Mouse (Mus musculus): ENCODE measurements around the gene Prdm2.

Prdm2 gene

GRCm38 (mm10) chr4:143211584-143212340 lies 1.0 kb downstream of the Prdm2 start:
- no peak for DNase-seq (ENCODE audit: low spot score)

GRCm38 (mm10) chr4:143209997-143210396 lies 2.8 kb downstream of the Prdm2 start:
- DNase-seq (ENCODE audit: low spot score): no peak

- no peak for DNase-seq (ENCODE audit: low spot score)
Measured at GRCm38 (mm10) chr4:143202653-143203052, 10.1 kb downstream of the Prdm2 start.

GRCm38 (mm10) chr4:143198371-143198770 lies 14.4 kb downstream of the Prdm2 start:
- DNase-seq (ENCODE audit: low spot score): no peak

GRCm38 (mm10) chr4:143197845-143198356 lies 14.9 kb downstream of the Prdm2 start:
- no peak for DNase-seq (ENCODE audit: low spot score)

GRCm38 (mm10) chr4:143194328-143194727 lies 18.5 kb downstream of the Prdm2 start:
- no peak for DNase-seq (ENCODE audit: low spot score)

GRCm38 (mm10) chr4:143193164-143193563 lies 19.6 kb downstream of the Prdm2 start:
- DNase-seq (ENCODE audit: low spot score): no peak

DNA sequence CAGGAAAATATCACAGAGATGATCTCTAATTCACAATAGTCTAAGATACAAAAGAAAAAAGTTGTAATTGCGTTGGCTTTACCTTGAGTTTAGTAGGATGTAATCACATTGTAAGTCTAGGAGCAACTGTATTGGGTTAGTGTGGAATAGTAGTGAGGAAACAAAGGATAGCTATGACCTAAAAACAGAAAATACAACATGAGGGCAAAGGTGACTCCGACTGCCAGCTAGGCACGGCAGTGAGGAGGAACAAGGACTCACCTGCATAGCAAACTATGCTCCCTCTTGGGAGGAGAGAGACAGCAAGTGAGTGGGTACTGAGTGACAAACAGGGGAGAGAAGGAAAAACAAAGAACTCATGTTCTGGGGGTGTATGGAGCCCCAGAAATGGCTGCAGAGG lies 21.0 kb downstream of the Prdm2 start:
- no peak for DNase-seq (ENCODE audit: low spot score)

- DNase-seq (ENCODE audit: low spot score): peak; percentile 14
Measured at GRCm38 (mm10) chr4:143190657-143191056, 22.1 kb downstream of the Prdm2 start.

GRCm38 (mm10) chr4:143188571-143189191 lies 24.1 kb downstream of the Prdm2 start:
- DNase-seq (ENCODE audit: low spot score): peak; percentile 37

- no peak for DNase-seq (ENCODE audit: low spot score)
Measured at GRCm38 (mm10) chr4:143186066-143186465, 26.7 kb downstream of the Prdm2 start.

GRCm38 (mm10) chr4:143185496-143185895 lies 27.3 kb downstream of the Prdm2 start:
- no peak for DNase-seq (ENCODE audit: low spot score)

DNA sequence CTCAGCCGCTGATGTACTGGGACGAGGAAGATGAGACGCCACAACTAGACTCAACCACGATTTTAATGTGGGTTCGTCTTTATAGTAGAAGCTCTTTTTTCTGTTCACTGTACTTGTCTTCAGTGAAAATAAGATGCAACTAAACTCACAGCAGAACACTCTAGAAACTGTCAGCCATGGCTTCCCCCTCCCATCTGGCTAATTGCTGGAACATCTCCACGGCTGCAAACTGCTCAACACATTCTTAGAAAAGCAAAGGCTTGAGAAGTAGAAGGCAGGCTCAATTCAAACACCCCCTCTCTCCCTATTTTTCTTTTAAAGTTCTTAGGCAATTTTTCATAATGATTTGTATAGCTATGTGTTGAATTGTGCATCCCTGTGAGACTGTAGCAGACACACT lies 29.7 kb downstream of the Prdm2 start:
- no peak for DNase-seq (ENCODE audit: low spot score)

DNA sequence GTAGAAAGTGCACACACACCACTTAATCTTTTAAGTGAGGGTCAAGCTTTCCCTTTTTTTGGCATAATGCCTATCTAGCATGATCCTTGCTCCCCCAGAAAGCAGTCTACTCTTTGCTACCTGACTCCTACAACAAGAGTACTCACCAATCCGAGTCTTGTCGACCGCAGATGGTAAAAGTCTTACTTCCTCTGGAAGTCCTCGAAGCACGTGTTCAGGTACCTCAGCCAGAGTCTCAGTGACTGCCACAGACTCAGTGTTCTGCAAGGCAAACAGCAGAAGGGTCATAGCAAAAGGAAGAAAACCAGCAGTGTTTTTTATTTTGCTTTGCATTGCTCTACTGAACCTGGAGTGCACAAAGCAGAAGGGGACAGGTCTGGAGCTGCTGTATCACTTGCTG lies 32.1 kb downstream of the Prdm2 start:
- DNase-seq (ENCODE audit: low spot score): no peak

DNA sequence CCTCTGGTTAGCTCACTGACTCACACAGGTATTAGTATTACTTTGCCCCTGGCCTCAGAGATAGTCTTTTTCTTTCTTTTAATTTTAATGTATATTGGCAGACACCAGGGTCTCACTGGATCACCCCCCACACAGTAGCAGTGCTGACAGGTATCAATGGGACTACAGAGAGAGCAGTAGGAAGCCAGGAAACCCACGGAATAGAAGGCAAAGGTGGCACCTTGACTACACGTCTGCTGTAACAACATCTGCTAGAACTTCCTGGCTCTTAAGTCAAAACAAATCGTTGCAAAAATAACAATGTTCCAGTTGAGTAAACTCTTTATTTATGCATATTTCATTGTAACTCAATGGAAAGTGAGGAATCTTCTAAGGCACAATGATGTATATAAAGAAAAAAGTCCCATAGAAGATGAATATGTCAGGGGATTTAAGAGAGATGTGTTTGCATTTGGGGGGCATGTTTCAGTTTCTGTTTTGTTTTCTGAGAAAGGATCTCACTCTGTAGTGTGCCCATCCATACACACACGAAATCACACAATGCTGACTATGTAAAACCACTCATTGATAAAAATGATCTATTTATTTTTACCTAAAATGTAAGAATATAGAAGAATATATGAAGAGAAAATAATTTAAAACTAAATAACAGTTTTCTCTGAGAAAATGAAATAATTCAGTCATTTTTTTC lies 41.0 kb downstream of the Prdm2 start:
- DNase-seq (ENCODE audit: low spot score): no peak

DNA sequence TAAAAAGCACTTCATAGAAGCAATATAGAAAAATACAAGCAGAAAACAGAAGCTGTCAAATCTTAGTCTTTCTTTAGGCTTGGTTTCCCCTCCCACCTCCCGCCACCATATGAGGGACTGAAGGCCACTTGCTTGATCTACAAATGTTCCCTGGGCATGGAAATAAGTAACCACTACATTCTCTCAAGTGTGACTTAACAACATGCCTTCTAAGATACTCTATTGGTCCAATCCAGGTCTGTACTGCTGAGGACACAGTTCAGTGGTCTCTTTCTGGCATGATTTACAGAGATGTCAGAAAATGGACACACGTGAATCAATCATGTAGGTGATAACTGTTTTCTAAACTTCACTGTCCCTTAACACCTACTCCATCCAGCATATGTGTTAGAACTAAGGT lies 42.5 kb downstream of the Prdm2 start:
- no peak for DNase-seq (ENCODE audit: low spot score)

DNA sequence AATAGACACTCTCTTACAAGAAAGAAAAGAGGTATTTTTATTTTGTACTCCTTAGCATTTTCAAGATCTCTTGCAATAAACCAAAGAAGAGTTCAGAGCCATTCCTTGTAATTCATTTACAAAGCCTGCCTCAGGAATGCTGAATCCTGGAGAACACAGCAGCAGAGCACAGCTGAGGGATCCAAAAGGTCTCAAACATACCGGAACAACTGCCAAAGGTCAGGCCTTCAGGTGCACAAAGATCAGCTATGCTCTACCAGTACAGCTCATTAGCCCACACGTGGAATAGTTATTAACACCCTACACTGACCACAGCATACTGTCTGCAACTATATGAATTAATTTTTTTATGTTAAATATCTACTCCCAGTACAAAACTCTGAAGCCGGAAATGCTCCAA lies 44.7 kb downstream of the Prdm2 start:
- no peak for DNase-seq (ENCODE audit: low spot score)

- DNase-seq (ENCODE audit: low spot score): peak; percentile 99
Measured at GRCm38 (mm10) chr4:143161619-143162479, 50.9 kb downstream of the Prdm2 start.

DNA sequence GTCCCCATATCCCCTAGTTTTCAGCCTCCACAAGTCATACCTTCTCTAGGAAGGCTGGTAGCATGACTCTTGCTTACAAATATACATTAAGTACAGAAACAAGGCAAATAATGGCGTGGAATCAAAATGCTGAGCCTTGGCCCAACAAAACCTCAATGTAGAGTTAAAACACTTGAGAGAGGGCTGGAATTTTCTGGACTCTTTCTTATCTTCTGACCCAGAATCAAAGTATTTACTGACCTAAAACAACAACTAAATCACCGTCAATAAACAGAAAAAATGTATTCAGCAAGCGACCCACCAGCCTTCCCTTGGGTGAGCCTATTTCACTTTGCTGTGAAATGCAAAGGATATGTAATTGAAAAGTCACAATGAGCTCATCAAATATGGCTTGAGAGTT lies 52.0 kb downstream of the Prdm2 start:
- DNase-seq (ENCODE audit: low spot score): no peak

- no peak for DNase-seq (ENCODE audit: low spot score)
Measured at GRCm38 (mm10) chr4:143159336-143159735, 53.5 kb downstream of the Prdm2 start.

DNA sequence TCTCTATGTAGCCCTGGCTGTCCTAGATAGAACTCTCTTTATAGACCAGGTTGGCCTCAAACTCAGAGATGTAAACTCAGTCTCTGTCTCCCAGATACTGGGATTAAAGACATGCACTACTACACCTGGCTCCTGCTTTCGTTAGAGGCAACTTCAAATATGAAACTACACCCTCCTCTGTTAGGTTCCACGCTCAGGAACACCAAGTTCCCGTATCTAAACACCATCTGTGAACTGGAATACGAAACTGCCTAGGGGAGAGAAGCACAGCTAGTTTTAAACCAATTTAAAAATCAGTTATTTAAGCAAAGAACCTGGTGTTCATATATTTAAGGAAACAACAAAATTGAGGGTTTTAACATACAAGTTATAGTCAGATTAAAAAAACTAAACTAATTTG lies 56.9 kb downstream of the Prdm2 start:
- no peak for DNase-seq (ENCODE audit: low spot score)

GRCm38 (mm10) chr4:143155036-143155435 lies 57.8 kb downstream of the Prdm2 start:
- no peak for DNase-seq (ENCODE audit: low spot score)

Data from lung, postnatal 25 days (tissue).